ENCODE assay signal across 8 mouse cellular contexts in genomic region chr10:80937646-80938045, GRCm38 (mm10). TPM values are rescaled to one million over a fixed set of nuclear protein-coding genes. Genes with fewer than 3 reads are reported as not detected.
A peak's percentile ranks its signal among the peaks of the same experiment; 100 is the strongest.
DNase-seq lines count a peak whose midpoint lies in the region; ATAC-seq and TF ChIP-seq lines count a peak whose summit lies in the region.
"Had no signal": no experiment of that assay in that cellular context is flagged by ENCODE, and none has a peak within 500 bp of the region (broad histone marks: within the 10 kb centered on the region; RNA-seq: fewer than 3 reads in every experiment).

No protein-coding gene starts in this region.

- TF ChIP-seq EP300 in lung, postnatal 0 days (IDR thresholded peaks at IDR 0.05), result peak; percentile 79

- H3K4me3 ChIP-seq in neural tube, embryonic 12.5 days, result no peak overlapping the region
- no peak overlapping the region for H3K4me3 ChIP-seq in embryonic facial prominence, embryonic 15.5 days (replicated peaks)
- H3K4me3 ChIP-seq in intestine, embryonic 15.5 days (replicated peaks), result no peak overlapping the region
- no peak overlapping the region for H3K4me3 ChIP-seq in lung, postnatal 0 days (ENCODE audit: low read depth, low read length)

- H3K4me2 ChIP-seq in neural tube, embryonic 12.5 days (replicated peaks), result peak overlapping the region; percentile 31
- H3K4me2 ChIP-seq in embryonic facial prominence, embryonic 15.5 days (replicated peaks), result 0 out of 2 replicates have a peak overlapping the region, but pooled peaks have one; percentile 19
- peak overlapping the region; percentile 39 for H3K4me2 ChIP-seq in intestine, embryonic 15.5 days (replicated peaks)
- peak overlapping the region; percentile 6; the same call in 1 of the 2 replicates for H3K4me2 ChIP-seq in lung, postnatal 0 days (replicated peaks; ENCODE audit: low read depth, low read length)

- no peak overlapping the region for H3K27ac ChIP-seq in neural tube, embryonic 12.5 days
- peak overlapping the region; percentile 88 for H3K27ac ChIP-seq in embryonic facial prominence, embryonic 15.5 days (replicated peaks)
- H3K27ac ChIP-seq in intestine, embryonic 15.5 days, result peak overlapping the region; percentile 84; the same call in 1 of the 2 replicates
- peak overlapping the region; percentile 59 for H3K27ac ChIP-seq in lung, postnatal 0 days (ENCODE audit: low read length)
- H3K27ac ChIP-seq: macrophage had no signal

- 0 out of 2 replicates have a peak overlapping the region, but pooled peaks have one; percentile 17 for H3K9ac ChIP-seq in neural tube, embryonic 12.5 days
- H3K9ac ChIP-seq in embryonic facial prominence, embryonic 15.5 days, result no peak overlapping the region
- no peak overlapping the region for H3K9ac ChIP-seq in intestine, embryonic 15.5 days
- no peak overlapping the region for H3K9ac ChIP-seq in lung, postnatal 0 days (replicated peaks; ENCODE audit: low read depth)

- peaks cover 67% of the 10 kb centered on the region for H3K4me1 ChIP-seq in neural tube, embryonic 12.5 days
- H3K4me1 ChIP-seq in embryonic facial prominence, embryonic 15.5 days, result peaks cover 86% of the 10 kb centered on the region
- H3K4me1 ChIP-seq in intestine, embryonic 15.5 days (replicated peaks), result peaks cover 82% of the 10 kb centered on the region
- H3K4me1 ChIP-seq in lung, postnatal 0 days (ENCODE audit: insufficient read depth, low read depth, low read length), result peaks cover 60% of the 10 kb centered on the region

- no peak for ATAC-seq in neural tube, embryonic 12.5 days (ENCODE audit: low FRiP score, low read depth)
- no peak for ATAC-seq in embryonic facial prominence, embryonic 15.5 days (ENCODE audit: insufficient number of reproducible peaks, low FRiP score, low TSS enrichment, low read depth)
- ATAC-seq in intestine, embryonic 15.5 days, result peak; percentile 13
- peak; percentile 71 for ATAC-seq in lung, postnatal 0 days

- TF ChIP-seq CTCF in lung, postnatal 0 days (IDR thresholded peaks at IDR 0.05), result no peak

- 38% methylated on average over 8 of the region's 8 CpGs for WGBS in neural tube, embryonic 12.5 days
- 20% methylated on average over 8 of the region's 8 CpGs for WGBS in embryonic facial prominence, embryonic 15.5 days
- WGBS in intestine, embryonic 15.5 days, result 27% methylated on average over 8 of the region's 8 CpGs
- 22% methylated on average over 7 of the region's 8 CpGs for WGBS in lung, postnatal 0 days

- H3K9me3 ChIP-seq in neural tube, embryonic 12.5 days, result no peaks in the 10 kb centered on the region
- H3K9me3 ChIP-seq in embryonic facial prominence, embryonic 15.5 days (replicated peaks), result no peaks in the 10 kb centered on the region
- no peaks in the 10 kb centered on the region for H3K9me3 ChIP-seq in intestine, embryonic 15.5 days
- H3K9me3 ChIP-seq in lung, postnatal 0 days (ENCODE audit: low read length), result no peaks in the 10 kb centered on the region

- DNase-seq in neural tube, embryonic 10.5 days (ENCODE audit: extremely low spot score, low spot score), result no peak
- DNase-seq in lung, postnatal 0 days (ENCODE audit: low spot score), result peak; percentile 93
- DNase-seq in left cerebral cortex, adult 8-10 months (ENCODE audit: low spot score in 2 of 2), result no peak
- no peak for DNase-seq in thymus, postnatal 25 days

- H3K27me3 ChIP-seq in neural tube, embryonic 12.5 days (replicated peaks), result peaks cover 66% of the 10 kb centered on the region
- H3K27me3 ChIP-seq in embryonic facial prominence, embryonic 15.5 days, result peaks cover 14% of the 10 kb centered on the region
- H3K27me3 ChIP-seq in intestine, embryonic 15.5 days (replicated peaks), result peaks cover 5% of the 10 kb centered on the region; the same call in 1 of the 2 replicates
- no peaks in the 10 kb centered on the region for H3K27me3 ChIP-seq in lung, postnatal 0 days (replicated peaks; ENCODE audit: insufficient read depth, low read length)

- H3K36me3 ChIP-seq in neural tube, embryonic 12.5 days, result no peaks in the 10 kb centered on the region
- H3K36me3 ChIP-seq in embryonic facial prominence, embryonic 15.5 days, result no peaks in the 10 kb centered on the region
- no peaks in the 10 kb centered on the region for H3K36me3 ChIP-seq in intestine, embryonic 15.5 days
- H3K36me3 ChIP-seq in lung, postnatal 0 days (ENCODE audit: insufficient read depth, low read length), result no peaks in the 10 kb centered on the region

RNA-seq across cellular contexts. Expression of gene Gadd45b, which starts 7.8 kb away (rescaled TPM):
- 7.9 and 8.0 TPM in 2 replicates for polyA plus RNA-seq in neural tube, embryonic 12.5 days (2016; fragmentation: Nextera tagmentation; extraction: Ambion mirVana)
- 43.7 and 46.6 TPM in 2 replicates for polyA plus RNA-seq in embryonic facial prominence, embryonic 15.5 days (2015; fragmentation: Nextera tagmentation; extraction: Ambion mirVana)
- 26.6 and 29.9 TPM in 2 replicates for polyA plus RNA-seq in intestine, embryonic 15.5 days (2015; fragmentation: Nextera tagmentation; extraction: Ambion mirVana)
- 131 and 145 TPM in 2 replicates for polyA plus RNA-seq in lung, postnatal 0 days (2015; fragmentation: Nextera tagmentation; extraction: Ambion mirVana)
- total RNA-seq in left cerebral cortex, adult 8-10 months (2022), result 10 to 100 TPM; 13.8 to 24.0 (median 20.6) TPM

RNA-seq across cellular contexts. Expression of gene Lmnb2, which starts 19.6 kb away (rescaled TPM):
- polyA plus RNA-seq in neural tube, embryonic 12.5 days (2016; fragmentation: Nextera tagmentation; extraction: Ambion mirVana), result 57.1 and 61.3 TPM in 2 replicates
- polyA plus RNA-seq in embryonic facial prominence, embryonic 15.5 days (2015; fragmentation: Nextera tagmentation; extraction: Ambion mirVana), result 56.7 and 60.1 TPM in 2 replicates
- polyA plus RNA-seq in intestine, embryonic 15.5 days (2015; fragmentation: Nextera tagmentation; extraction: Ambion mirVana), result 41.0 and 42.6 TPM in 2 replicates
- polyA plus RNA-seq in lung, postnatal 0 days (2015; fragmentation: Nextera tagmentation; extraction: Ambion mirVana), result 6.9 and 7.3 TPM in 2 replicates
- total RNA-seq in left cerebral cortex, adult 8-10 months (2022), result 10 to 100 TPM; 17.6 to 21.2 (median 20.1) TPM

RNA-seq across cellular contexts. Expression of gene Timm13, which starts 36.9 kb away (rescaled TPM):
- 282 and 323 TPM in 2 replicates for polyA plus RNA-seq in neural tube, embryonic 12.5 days (2016; fragmentation: Nextera tagmentation; extraction: Ambion mirVana)
- polyA plus RNA-seq in embryonic facial prominence, embryonic 15.5 days (2015; fragmentation: Nextera tagmentation; extraction: Ambion mirVana), result 337 and 339 TPM in 2 replicates
- polyA plus RNA-seq in intestine, embryonic 15.5 days (2015; fragmentation: Nextera tagmentation; extraction: Ambion mirVana), result 363 and 364 TPM in 2 replicates
- 211 and 233 TPM in 2 replicates for polyA plus RNA-seq in lung, postnatal 0 days (2015; fragmentation: Nextera tagmentation; extraction: Ambion mirVana)
- total RNA-seq in left cerebral cortex, adult 8-10 months (2022), result 100 to 1,000 TPM; 106 to 147 (median 124) TPM

Comparison
In these comparisons a context has a peak if more than half of its experiments do, and no peak if none do; other contexts are left out.
1. ATAC-seq: peak in intestine, embryonic 15.5 days (single experiment) and lung, postnatal 0 days (single experiment); none in neural tube, embryonic 12.5 days (single experiment) and embryonic facial prominence, embryonic 15.5 days (single experiment).
2. Peak in every context shown above with its lines, with median percentiles within 50 percentile points of each other: H3K4me2 ChIP-seq.